Mouse (Mus musculus): Measurements from ENCODE around the gene Skida1. TPM values are rescaled to one million over a fixed set of nuclear protein-coding genes. Genes with fewer than 3 reads are reported as not detected.

Gene Skida1
- 44.8 and 57.6 TPM in 2 replicates for polyA plus RNA-seq (2012; rRNA removed)

GRCm38 (mm10) chr2:18048453-18049075 is at the start of gene Skida1:
Gene Skida1 (minus strand): TSS chr2:18049051.

GRCm38 (mm10) chr2:18055016-18055928 is 6.4 kb upstream of the Skida1 start, which contains the start of gene Mllt10:
Gene Mllt10 (plus strand): TSS chr2:18055237.

GRCm38 (mm10) chr2:18037491-18037890 is 11.4 kb downstream of the Skida1 start, which contains the start of gene A930004D18Rik:
Gene A930004D18Rik (minus strand): TSS chr2:18037737.

GRCm38 (mm10) chr2:17996858-17997257 is 52.0 kb downstream of the Skida1 start, which contains the start of gene H2al2a:
Gene H2al2a (minus strand): TSS chr2:17996958.

Other genes starting within 250 kb of the Skida1 start
- gene H2al2a, start 52.1 kb downstream of the Skida1 start, polyA plus RNA-seq (2012; rRNA removed): not detected in 2 replicates
- gene A930004D18Rik, start 11.3 kb downstream of the Skida1 start, polyA plus RNA-seq (2012; rRNA removed): 5.8 and 7.3 TPM in 2 replicates
- 43.3 and 64.4 TPM in 2 replicates for gene Mllt10, start 6.2 kb upstream of the Skida1 start, polyA plus RNA-seq (2012; rRNA removed)